Comparison of ENCODE assay signal across 16 mouse cellular contexts in the genomic region with DNA sequence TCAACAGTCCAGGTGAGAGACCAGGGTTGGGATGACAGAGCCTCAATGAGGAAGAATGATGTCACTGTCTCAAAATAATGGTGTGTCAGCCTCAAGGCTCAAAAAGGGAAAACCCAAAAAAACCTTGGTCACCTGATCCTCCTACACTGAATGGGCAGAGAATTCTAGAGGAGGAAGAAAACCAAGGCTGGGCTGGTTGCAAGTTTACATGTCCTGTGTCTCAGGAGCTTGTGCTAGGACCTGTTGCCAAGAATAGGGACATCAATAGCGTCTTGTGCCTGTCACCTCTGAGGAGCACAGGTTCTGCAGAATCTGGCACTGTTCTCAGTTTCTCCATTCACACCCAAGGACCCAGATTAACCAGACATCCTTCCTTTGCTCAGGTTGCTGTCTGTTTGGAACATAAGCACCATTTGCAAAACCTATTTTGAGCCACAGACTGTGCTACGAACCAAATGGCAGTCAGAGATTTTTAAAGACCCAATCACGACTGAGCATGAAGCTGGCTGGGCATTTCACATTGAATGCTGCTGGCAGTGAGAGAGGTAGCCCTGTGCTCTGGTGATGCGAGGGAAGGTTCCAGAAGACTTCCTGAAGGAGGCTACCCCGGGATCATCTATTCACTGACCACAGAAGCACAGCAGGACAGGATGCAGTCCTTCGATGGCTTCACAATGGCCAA. TPM values are rescaled to one million over a fixed set of nuclear protein-coding genes. Genes with fewer than 3 reads are reported as not detected.
DNase-seq lines count a peak whose midpoint lies in the region; ATAC-seq and TF ChIP-seq lines count a peak whose summit lies in the region.
"Had no signal": no experiment of that assay in that cellular context is flagged by ENCODE, and none has a peak within 500 bp of the region (broad histone marks: within the 10 kb centered on the region; RNA-seq: fewer than 3 reads in every experiment).

No protein-coding gene starts in this region.

- H3K9ac ChIP-seq in forebrain, embryonic 13.5 days: no peak overlapping the region
- no peak overlapping the region for H3K9ac ChIP-seq in midbrain, embryonic 14.5 days (replicated peaks; ENCODE audit: low read length)
- H3K9ac ChIP-seq: heart, embryonic 12.5 days; hindbrain, embryonic 12.5 days; lung, embryonic 15.5 days had no signal

- no peak for DNase-seq in forebrain, embryonic 10.5 days (ENCODE audit: extremely low spot score, low spot score)
- peak; percentile 54 for DNase-seq in layer of hippocampus, adult 9-11 months
- DNase-seq in layer of hippocampus, postnatal 36 days: no peak
- DNase-seq in midbrain, embryonic 14.5 days: no peak
- no peak for DNase-seq in lung, postnatal 36 days
- no peak for DNase-seq in thymus, postnatal 0 days (ENCODE audit: low spot score)
- DNase-seq: adrenal gland, adult 2 months; cerebellum, adult 9-10 months; gastrocnemius, postnatal 14 days had no signal

- ATAC-seq in forebrain, embryonic 13.5 days: no peak
- ATAC-seq in midbrain, embryonic 14.5 days (ENCODE audit: low FRiP score, low TSS enrichment): no peak

- peaks cover 27% of the 10 kb centered on the region for H3K4me1 ChIP-seq in forebrain, embryonic 13.5 days
- 0 out of 2 replicates have a peak, but pooled peaks cover 3% of the 10 kb centered on the region for H3K4me1 ChIP-seq in forebrain, embryonic 10.5 days
- H3K4me1 ChIP-seq in cortical plate, adult 2 months (ENCODE audit: control insufficient read depth, insufficient read depth, low read length): peaks cover 15% of the 10 kb centered on the region
- H3K4me1 ChIP-seq in midbrain, embryonic 14.5 days (ENCODE audit: control insufficient read depth, insufficient read depth, low read length): peaks cover 18% of the 10 kb centered on the region; the same call in 1 of the 2 replicates
- H3K4me1 ChIP-seq: lung, embryonic 15.5 days had no signal

- 79% methylated on average over 6 of the region's 6 CpGs for WGBS in forebrain, embryonic 13.5 days
- WGBS in forebrain, embryonic 10.5 days: 87% methylated on average over 6 of the region's 6 CpGs
- 83% methylated on average over 6 of the region's 6 CpGs for WGBS in midbrain, embryonic 14.5 days

- H3K4me2 ChIP-seq in forebrain, embryonic 13.5 days: no peak overlapping the region
- peak overlapping the region; percentile 36 for H3K4me2 ChIP-seq in midbrain, embryonic 14.5 days (ENCODE audit: low read length)
- H3K4me2 ChIP-seq: heart, embryonic 12.5 days; hindbrain, embryonic 12.5 days; liver, embryonic 11.5 days; lung, embryonic 15.5 days had no signal

- H3K4me3 ChIP-seq in forebrain, embryonic 13.5 days: no peak overlapping the region
- no peak overlapping the region for H3K4me3 ChIP-seq in forebrain, embryonic 10.5 days
- peak overlapping the region; percentile 26 for H3K4me3 ChIP-seq in cortical plate, adult 2 months (ENCODE audit: insufficient read depth, low read length)
- no peak overlapping the region for H3K4me3 ChIP-seq in midbrain, embryonic 14.5 days (replicated peaks; ENCODE audit: low read depth, low read length)
- H3K4me3 ChIP-seq: heart, embryonic 12.5 days; hindbrain, embryonic 12.5 days; lung, embryonic 15.5 days had no signal

- peak overlapping the region; percentile 49; the same call in 1 of the 2 replicates for H3K27ac ChIP-seq in forebrain, embryonic 13.5 days
- H3K27ac ChIP-seq in forebrain, embryonic 10.5 days: no peak overlapping the region
- peak overlapping the region; percentile 88 for H3K27ac ChIP-seq in cortical plate, adult 2 months (ENCODE audit: insufficient read depth, low read length)
- peak overlapping the region; percentile 83 for H3K27ac ChIP-seq in midbrain, embryonic 14.5 days (replicated peaks; ENCODE audit: low read depth, low read length)
- H3K27ac ChIP-seq: hindbrain, embryonic 12.5 days; lung, embryonic 15.5 days had no signal

- peak; percentile 59; the same call in 1 of the 2 replicates for TF ChIP-seq POLR2A in cortical plate, adult 2 months (IDR thresholded peaks at IDR 0.05; ENCODE audit: extremely low read depth, insufficient read depth, low read length)

- no peaks in the 10 kb centered on the region for H3K36me3 ChIP-seq in forebrain, embryonic 13.5 days (ENCODE audit: poor library complexity, severe bottlenecking)
- H3K36me3 ChIP-seq in forebrain, embryonic 10.5 days (replicated peaks): peaks cover 13% of the 10 kb centered on the region
- peaks cover 7% of the 10 kb centered on the region; the same call in 1 of the 2 replicates for H3K36me3 ChIP-seq in midbrain, embryonic 14.5 days (ENCODE audit: control insufficient read depth, insufficient read depth, low read length)
- H3K36me3 ChIP-seq: heart, embryonic 12.5 days; lung, embryonic 15.5 days had no signal

- H3K9me3 ChIP-seq in forebrain, embryonic 13.5 days (replicated peaks): no peaks in the 10 kb centered on the region
- H3K9me3 ChIP-seq in forebrain, embryonic 10.5 days: no peaks in the 10 kb centered on the region
- H3K9me3 ChIP-seq in midbrain, embryonic 14.5 days (ENCODE audit: control insufficient read depth, low read length): no peaks in the 10 kb centered on the region
- H3K9me3 ChIP-seq: heart, embryonic 12.5 days; hindbrain, embryonic 12.5 days; lung, embryonic 15.5 days had no signal

- H3K27me3 ChIP-seq in forebrain, embryonic 13.5 days: no peaks in the 10 kb centered on the region
- no peaks in the 10 kb centered on the region for H3K27me3 ChIP-seq in forebrain, embryonic 10.5 days (ENCODE audit: poor library complexity, severe bottlenecking)
- H3K27me3 ChIP-seq in midbrain, embryonic 14.5 days (ENCODE audit: control insufficient read depth, insufficient read depth, low read length): no peaks in the 10 kb centered on the region
- H3K27me3 ChIP-seq: heart, embryonic 12.5 days; hindbrain, embryonic 12.5 days; lung, embryonic 15.5 days had no signal

- TF ChIP-seq CTCF in cortical plate, adult 2 months (IDR thresholded peaks at IDR 0.05; ENCODE audit: extremely low read depth, insufficient read depth, low read length): no peak

RNA-seq across cellular contexts. Expression of gene Arnt2, which starts 38.9 kb away (rescaled TPM):
- polyA plus RNA-seq in forebrain, embryonic 13.5 days (2015; fragmentation: Nextera tagmentation; extraction: Ambion mirVana): 46.4 and 55.0 TPM in 2 replicates
- 23.3 and 27.9 TPM in 2 replicates for polyA plus RNA-seq in forebrain, embryonic 10.5 days (2016; fragmentation: Nextera tagmentation; extraction: Ambion mirVana)
- 100 to 1,000 TPM; 132 to 153 TPM for total RNA-seq in layer of hippocampus, postnatal 36 days (2021)
- polyA plus RNA-seq in cortical plate, adult 2 months (2012; rRNA removed): 172 and 190 TPM in 2 replicates
- polyA plus RNA-seq in midbrain, embryonic 14.5 days (2014; fragmentation: Nextera tagmentation; extraction: Ambion mirVana): 75.7 and 82.1 TPM in 2 replicates
- polyA plus RNA-seq in thymus, postnatal 0 days (2015; fragmentation: Nextera tagmentation; extraction: Ambion mirVana): 0.61 and 1.3 TPM in 2 replicates
- total RNA-seq: megakaryocyte, adult 5-6 weeks had no signal

Comparison
In these comparisons a context has a peak if more than half of its experiments do, and no peak if none do; other contexts are left out.
1. RNA of gene Arnt2, which starts 38.9 kb away (polyA plus RNA-seq): 172 to 190 TPM in cortical plate, adult 2 months, 75.7 to 82.1 TPM in midbrain, embryonic 14.5 days, 46.4 to 55.0 TPM in forebrain, embryonic 13.5 days and 23.3 to 27.9 TPM in forebrain, embryonic 10.5 days; 0.61 to 1.3 TPM in thymus, postnatal 0 days; every median in the first group is over 10 times any median in the second.